Mouse (Mus musculus) forebrain, embryonic 12.5 days (tissue): ENCODE results near the gene Atp5j2. TPM values are rescaled to one million over a fixed set of nuclear protein-coding genes. Genes with fewer than 3 reads are reported as not detected.
"Not testable (repeated sequence)": the region's sequence is repeated elsewhere in the genome, so short reads cannot be mapped to it uniquely, and the experiment has no call there.

Source experiments
- ATAC-seq: fragments of 200-750 bp; cut with Nextera tagmentation; 2 replicates; pipeline ENCODE4 v1.8.0; 2017; ENCODE audit warnings: moderate TSS enrichment; ENCODE audit not compliant: low FRiP score
- H3K27ac ChIP-seq: fragments of 300-500 bp; sonication (generic); 2 replicates; pipeline ENCODE4 v1.5.1; 2016; ENCODE audit warnings: mild to moderate bottlenecking
- H3K27me3 ChIP-seq: fragments of 300-500 bp; sonication (generic); 2 replicates; pipeline ENCODE4 v1.6.1; 2016; ENCODE audit warnings: mild to moderate bottlenecking
- H3K36me3 ChIP-seq: fragments of 300-500 bp; sonication (generic); replicated peaks from 2 replicates; pipeline ENCODE4 v1.6.1; 2016; ENCODE audit warnings: mild to moderate bottlenecking
- H3K4me1 ChIP-seq: fragments of 300-500 bp; sonication (generic); 2 replicates; pipeline ENCODE4 v1.6.1; 2016
- H3K4me2 ChIP-seq: fragments of 300-500 bp; sonication (generic); 2 replicates; pipeline ENCODE4 v1.6.1; 2016; ENCODE audit warnings: mild to moderate bottlenecking, moderate library complexity
- H3K4me3 ChIP-seq: fragments of 300-500 bp; sonication (generic); replicated peaks from 2 replicates; pipeline ENCODE4 v1.5.1; 2016; ENCODE audit warnings: mild to moderate bottlenecking
- H3K9ac ChIP-seq: fragments of 300-500 bp; sonication (generic); 2 replicates; pipeline ENCODE4 v1.6.1; 2016; ENCODE audit warnings: mild to moderate bottlenecking
- H3K9me3 ChIP-seq: fragments of 300-500 bp; sonication (generic); 2 replicates; pipeline ENCODE4 v1.6.1; 2016
- WGBS: fragments of 180-500 bp; shearing (Covaris S2); methylation state at CpG from one replicate; pipeline ENCODE4 v1.1.7; 2016; 5-methylcytosine and 5-hydroxymethylcytosine counted together
- polyA plus RNA-seq: library from polyadenylated mRNA; unstranded; fragments of >200 nt; fragmentation: Nextera tagmentation; extraction: Ambion mirVana; gene quantifications from 2 replicates; pipeline ENCODE4 v1.2.1, GENCODE M21; 2016

Atp5j2 gene
- 523 and 541 TPM in 2 replicates for polyA plus RNA-seq

- H3K4me1 ChIP-seq, result peaks cover 12% of the 10 kb centered on the region
- peaks cover 31% of the 10 kb centered on the region for H3K36me3 ChIP-seq
- peak within 1 kb of the TSS; percentile 88 for H3K4me3 ChIP-seq
- no peaks in the 10 kb centered on the region for H3K9me3 ChIP-seq
- 85% methylated on average over 2 of the region's 2 CpGs for WGBS
- peak within 1 kb of the TSS; percentile 96 for H3K9ac ChIP-seq
- peak within 1 kb of the TSS; percentile 73 for H3K4me2 ChIP-seq
- ATAC-seq, result no peak
- H3K27me3 ChIP-seq, result no peaks in the 10 kb centered on the region
- peak within 1 kb of the TSS; percentile 82 for H3K27ac ChIP-seq
Observed at GRCm38 (mm10) chr5:145191962-145192361, at the start of gene Atp5j2. Gene Atp5j2, minus strand, starts transcription at chr5:145192062.

DNA sequence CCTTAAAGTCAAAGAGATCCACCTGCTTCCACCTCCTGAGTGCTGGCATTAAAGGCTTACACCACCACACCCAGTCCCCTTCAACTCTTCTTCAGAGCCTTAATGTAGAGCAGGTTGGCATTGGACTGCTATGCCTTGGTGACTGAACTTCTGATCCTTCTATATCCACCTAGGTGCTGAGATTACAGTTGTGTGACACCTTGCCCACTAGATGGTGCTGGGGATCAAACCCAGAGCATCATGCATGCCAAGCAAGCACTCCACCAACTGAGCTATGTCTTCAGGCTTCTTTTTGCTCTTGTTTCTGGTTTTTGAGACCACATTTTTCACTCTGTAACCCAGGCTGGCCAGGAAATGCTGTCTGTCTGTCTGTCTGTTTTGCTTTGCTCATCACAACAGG lies 42.8 kb upstream of the Atp5j2 start:
- no peak overlapping the region for H3K4me2 ChIP-seq
- no peak for ATAC-seq
- H3K27me3 ChIP-seq, result no peaks in the 10 kb centered on the region
- H3K27ac ChIP-seq, result no peak overlapping the region
- peaks cover 21% of the 10 kb centered on the region for H3K4me1 ChIP-seq
- H3K9me3 ChIP-seq, result no peaks in the 10 kb centered on the region
- H3K4me3 ChIP-seq, result no peak overlapping the region
- H3K36me3 ChIP-seq, result peaks cover 50% of the 10 kb centered on the region
- H3K9ac ChIP-seq, result no peak overlapping the region

DNA sequence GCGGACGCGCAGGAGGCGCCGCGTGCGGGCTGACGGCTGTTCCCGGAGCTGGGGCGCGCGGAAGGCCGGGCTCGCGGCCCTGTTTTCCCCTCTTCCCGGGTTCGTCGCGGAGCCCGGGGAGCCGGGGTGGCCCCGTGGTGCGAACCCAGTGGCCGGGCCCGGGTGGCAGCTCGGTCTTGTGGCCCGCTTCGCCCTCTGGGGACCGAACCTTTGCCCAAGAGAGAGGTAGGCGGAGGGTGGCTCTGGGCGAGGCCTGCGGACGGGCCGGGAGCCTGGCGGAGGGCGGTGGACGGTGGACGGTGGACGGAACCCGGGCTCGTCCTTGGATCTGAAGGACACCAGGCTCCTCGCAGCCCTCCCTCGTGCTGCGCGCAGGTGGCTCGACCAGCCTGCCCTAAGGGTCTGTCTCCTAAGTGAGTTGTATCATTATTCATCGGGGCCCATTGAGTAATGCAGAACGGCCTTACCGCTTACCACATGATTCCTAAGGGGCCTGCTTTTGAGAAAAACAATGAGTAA lies 40.1 kb upstream of the Atp5j2 start:
- H3K4me3 ChIP-seq, result peak overlapping the region; percentile 99
- H3K4me2 ChIP-seq, result peak overlapping the region; percentile 73
- WGBS, result 0% methylated on average over 36 of the region's 49 CpGs
- H3K27ac ChIP-seq, result peak overlapping the region; percentile 85
- H3K4me1 ChIP-seq, result peaks cover 21% of the 10 kb centered on the region
- peak; percentile 71 for ATAC-seq
- peak overlapping the region; percentile 98 for H3K9ac ChIP-seq
- 0 out of 2 replicates have a peak, but pooled peaks cover 3% of the 10 kb centered on the region for H3K27me3 ChIP-seq
- H3K36me3 ChIP-seq, result peaks cover 33% of the 10 kb centered on the region
- H3K9me3 ChIP-seq, result no peaks in the 10 kb centered on the region

GRCm38 (mm10) chr5:145231367-145231871 lies 39.6 kb upstream of the Atp5j2 start, which contains the start of gene Zfp655:
Gene Zfp655, plus strand, starts transcription at chr5:145231715.
- Histone ChIP-seq H3K4me1 (peaks cover 21% of the 10 kb centered on the region), H3K4me3 (peak within 1 kb of the TSS; percentile 99), H3K36me3 (peaks cover 31% of the 10 kb centered on the region), H3K27ac (peak within 1 kb of the TSS; percentile 85), H3K27me3 (0 out of 2 replicates have a peak, but pooled peaks cover 3% of the 10 kb centered on the region), H3K9ac (peak within 1 kb of the TSS; percentile 98), H3K9me3 (no peaks in the 10 kb centered on the region), H3K4me2 (peak within 1 kb of the TSS; percentile 73)
- WGBS, result under 1% methylated on average over 42 of the region's 42 CpGs
- ATAC-seq, result peak; percentile 98

GRCm38 (mm10) chr5:145230641-145231040 lies 38.8 kb upstream of the Atp5j2 start:
- WGBS, result 87% methylated on average over 4 of the region's 4 CpGs

DNA sequence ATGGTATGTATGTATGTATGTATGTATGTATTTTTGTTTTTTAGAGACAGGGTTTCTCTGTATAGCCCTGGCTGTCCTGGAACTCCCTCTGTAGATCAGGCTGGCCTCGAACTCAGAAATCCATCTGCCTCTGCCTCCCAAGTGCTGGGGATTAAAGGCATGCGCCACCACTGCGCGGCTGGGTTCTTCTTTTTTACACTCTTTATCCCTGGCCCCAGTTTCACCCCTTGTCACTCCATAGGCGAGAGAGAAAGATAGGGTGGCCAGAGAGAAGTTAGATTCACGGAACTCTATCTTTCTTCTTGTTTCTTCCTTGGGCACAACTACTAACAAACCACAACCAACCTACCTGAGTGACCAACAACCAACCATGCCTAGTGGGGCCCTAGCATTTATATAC lies 37.4 kb upstream of the Atp5j2 start:
- 75% methylated on average over 6 of the region's 6 CpGs for WGBS

More at GRCm38 (mm10) chr5:145230641-145231040, 38.8 kb upstream of the Atp5j2 start:
- Histone ChIP-seq H3K9me3 (no peaks in the 10 kb centered on the region), H3K9ac (0 out of 2 replicates have a peak overlapping the region, but pooled peaks have one; percentile 98), H3K36me3 (peaks cover 24% of the 10 kb centered on the region), H3K4me3 (peak overlapping the region; percentile 99), H3K27me3 (0 out of 2 replicates have a peak, but pooled peaks cover 3% of the 10 kb centered on the region), H3K27ac (no peak overlapping the region), H3K4me2 (peak overlapping the region; percentile 73), H3K4me1 (peaks cover 21% of the 10 kb centered on the region)
- ATAC-seq, result no peak

DNA sequence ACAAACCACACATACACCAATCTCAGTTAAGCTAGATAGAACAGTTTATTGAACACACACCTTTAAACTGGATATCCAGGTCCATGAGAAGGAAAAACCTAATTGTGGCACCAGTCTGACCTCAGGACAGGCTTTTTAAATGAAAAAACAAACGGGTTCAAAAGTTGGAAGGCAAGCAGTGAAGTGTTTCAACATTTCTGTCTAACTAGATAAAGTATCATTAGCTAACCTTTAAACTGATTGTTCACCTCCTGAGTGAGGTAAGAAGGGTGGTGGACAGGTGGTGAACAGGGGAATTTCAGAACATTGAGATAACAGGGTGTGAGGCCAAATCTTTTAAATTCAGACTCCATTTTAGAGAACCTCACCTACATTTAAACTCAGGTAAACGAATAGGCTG lies 34.6 kb upstream of the Atp5j2 start:
- Histone ChIP-seq H3K27me3 (0 out of 2 replicates have a peak, but pooled peaks cover 3% of the 10 kb centered on the region), H3K9me3 (no peaks in the 10 kb centered on the region), H3K27ac (no peak overlapping the region), H3K4me3 (no peak overlapping the region), H3K36me3 (peaks cover 18% of the 10 kb centered on the region), H3K4me2 (no peak overlapping the region), H3K9ac (no peak overlapping the region), H3K4me1 (peaks cover 6% of the 10 kb centered on the region)
- 60% methylated on average over 2 of the region's 2 CpGs for WGBS
- ATAC-seq, result no peak

More for the DNA sequence above, 37.4 kb upstream of the Atp5j2 start:
- H3K4me2 ChIP-seq, H3K27me3 ChIP-seq, H3K9me3 ChIP-seq, H3K27ac ChIP-seq, ATAC-seq, H3K9ac ChIP-seq, H3K4me3 ChIP-seq: not testable (repeated sequence)
- peaks cover 21% of the 10 kb centered on the region for H3K4me1 ChIP-seq
- peaks cover 11% of the 10 kb centered on the region for H3K36me3 ChIP-seq

DNA sequence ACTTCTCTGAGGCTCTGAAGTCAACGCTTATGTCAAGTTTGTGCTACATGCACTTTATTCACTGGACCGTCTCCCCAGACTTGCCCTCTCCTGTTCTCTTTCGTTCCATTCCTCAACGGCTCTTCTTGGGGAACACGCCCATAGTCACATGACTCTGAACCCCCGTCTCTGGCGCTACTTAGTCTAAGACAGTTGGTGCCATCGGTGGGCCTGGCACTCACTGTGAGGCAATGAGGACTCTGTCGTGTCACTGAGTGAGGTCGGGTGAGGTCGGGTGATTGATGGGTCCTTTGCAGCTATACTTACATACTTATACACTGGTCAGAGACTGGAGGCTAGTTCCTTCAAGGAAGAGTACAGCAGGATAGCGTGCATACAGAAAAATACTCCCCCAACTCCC lies 31.5 kb upstream of the Atp5j2 start:
- no peak overlapping the region for H3K9ac ChIP-seq
- no peaks in the 10 kb centered on the region for H3K9me3 ChIP-seq
- ATAC-seq, result no peak
- no peaks in the 10 kb centered on the region for H3K4me1 ChIP-seq
- H3K4me2 ChIP-seq, result no peak overlapping the region
- no peaks in the 10 kb centered on the region for H3K27me3 ChIP-seq
- WGBS, result 87% methylated on average over 12 of the region's 12 CpGs
- H3K36me3 ChIP-seq, result peaks cover 47% of the 10 kb centered on the region
- H3K27ac ChIP-seq, result no peak overlapping the region
- H3K4me3 ChIP-seq, result no peak overlapping the region

- no peak overlapping the region for H3K27ac ChIP-seq
- ATAC-seq, result no peak
- no peaks in the 10 kb centered on the region for H3K9me3 ChIP-seq
- no peak overlapping the region for H3K4me3 ChIP-seq
- no peak overlapping the region for H3K9ac ChIP-seq
- WGBS, result 91% methylated on average over 5 of the region's 5 CpGs
- no peaks in the 10 kb centered on the region for H3K27me3 ChIP-seq
- peaks cover 51% of the 10 kb centered on the region for H3K36me3 ChIP-seq
- H3K4me1 ChIP-seq, result no peaks in the 10 kb centered on the region
- H3K4me2 ChIP-seq, result no peak overlapping the region
Observed at GRCm38 (mm10) chr5:145222840-145223239, 31.0 kb upstream of the Atp5j2 start.

DNA sequence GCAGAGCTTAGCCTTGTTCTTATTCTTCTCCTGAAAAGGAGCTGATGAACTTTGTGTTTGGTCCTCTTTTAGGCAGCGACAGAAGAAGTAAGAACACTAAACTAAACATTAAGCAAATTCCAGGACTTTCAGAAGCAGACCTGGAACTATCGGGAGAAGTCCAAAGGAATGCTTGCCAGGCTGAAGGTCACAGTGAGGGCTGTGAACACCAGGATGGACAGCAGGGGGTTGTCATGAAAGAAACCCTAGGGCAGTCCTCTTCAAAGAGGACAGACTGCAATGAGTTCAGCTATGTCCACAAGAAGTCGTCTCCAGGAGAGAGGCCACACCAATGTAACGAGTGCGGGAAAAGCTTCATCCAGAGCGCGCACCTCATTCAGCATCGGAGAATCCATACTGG lies 28.1 kb upstream of the Atp5j2 start:
- Histone ChIP-seq H3K4me3 (no peak overlapping the region), H3K36me3 (peaks cover 51% of the 10 kb centered on the region), H3K4me1 (no peaks in the 10 kb centered on the region), H3K27ac (no peak overlapping the region), H3K4me2 (no peak overlapping the region), H3K27me3 (no peaks in the 10 kb centered on the region), H3K9me3 (no peaks in the 10 kb centered on the region), H3K9ac (no peak overlapping the region)
- no peak for ATAC-seq
- WGBS, result 92% methylated on average over 8 of the region's 8 CpGs

DNA sequence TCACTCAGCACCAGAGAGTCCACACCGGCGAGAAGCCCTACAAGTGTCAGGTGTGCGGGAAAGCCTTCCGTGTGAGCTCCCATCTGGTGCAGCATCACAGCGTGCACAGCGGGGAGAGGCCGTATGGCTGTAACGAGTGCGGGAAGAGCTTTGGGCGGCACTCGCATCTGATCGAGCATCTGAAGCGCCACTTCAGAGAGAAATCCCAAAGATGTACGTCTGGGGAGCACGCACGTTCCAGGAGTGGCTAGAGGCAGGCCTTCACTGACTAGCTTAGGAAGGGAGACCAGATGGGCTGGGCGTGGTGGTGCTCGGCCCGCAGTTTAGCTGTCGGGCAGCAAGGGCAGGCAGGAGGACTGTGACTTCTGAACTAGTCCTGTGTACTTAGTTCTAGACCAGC lies 26.8 kb upstream of the Atp5j2 start:
- H3K4me1 ChIP-seq, result no peaks in the 10 kb centered on the region
- H3K9me3 ChIP-seq, result no peaks in the 10 kb centered on the region
- H3K9ac ChIP-seq, result no peak overlapping the region
- H3K27ac ChIP-seq, result no peak overlapping the region
- WGBS, result 95% methylated on average over 20 of the region's 20 CpGs
- no peak overlapping the region for H3K4me3 ChIP-seq
- no peak overlapping the region for H3K4me2 ChIP-seq
- H3K36me3 ChIP-seq, result peaks cover 62% of the 10 kb centered on the region
- H3K27me3 ChIP-seq, result no peaks in the 10 kb centered on the region
- no peak for ATAC-seq

GRCm38 (mm10) chr5:145218206-145218605 lies 26.3 kb upstream of the Atp5j2 start:
- no peak for ATAC-seq
- H3K4me1 ChIP-seq, result no peaks in the 10 kb centered on the region
- no peak overlapping the region for H3K4me3 ChIP-seq
- H3K27ac ChIP-seq, result no peak overlapping the region
- H3K9me3 ChIP-seq, result no peaks in the 10 kb centered on the region
- H3K9ac ChIP-seq, result no peak overlapping the region
- no peak overlapping the region for H3K4me2 ChIP-seq
- H3K27me3 ChIP-seq, result no peaks in the 10 kb centered on the region
- peaks cover 64% of the 10 kb centered on the region for H3K36me3 ChIP-seq
- 96% methylated on average over 21 of the region's 21 CpGs for WGBS

DNA sequence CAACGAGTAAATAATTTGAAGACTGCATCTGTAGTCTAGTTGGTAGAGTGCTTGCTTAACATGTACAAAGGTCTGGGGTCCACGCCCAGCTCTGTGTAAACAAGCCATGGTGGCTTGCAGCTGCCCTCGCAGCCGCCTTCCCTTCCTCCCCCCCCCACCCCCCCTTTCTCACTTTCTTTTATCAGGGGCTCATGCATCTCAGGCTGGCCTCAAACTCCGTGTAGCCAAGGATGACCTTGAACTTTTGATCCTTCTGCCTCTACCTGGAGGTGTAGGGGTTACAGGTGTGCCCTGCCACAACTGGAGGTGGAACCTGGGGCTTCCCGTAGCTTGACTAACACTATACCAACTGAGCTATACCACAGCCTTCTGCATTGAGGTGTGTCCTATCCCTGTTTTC lies 25.9 kb upstream of the Atp5j2 start:
- H3K4me1 ChIP-seq, result no peaks in the 10 kb centered on the region
- 85% methylated on average over 6 of the region's 6 CpGs for WGBS
- H3K9me3 ChIP-seq, result no peaks in the 10 kb centered on the region
- no peak overlapping the region for H3K27ac ChIP-seq
- H3K4me3 ChIP-seq, result no peak overlapping the region
- H3K36me3 ChIP-seq, result peaks cover 64% of the 10 kb centered on the region
- H3K9ac ChIP-seq, result no peak overlapping the region
- H3K27me3 ChIP-seq, result no peaks in the 10 kb centered on the region
- H3K4me2 ChIP-seq, result no peak overlapping the region
- no peak for ATAC-seq
